Mouse (Mus musculus) frontal cortex, postnatal 10 days (tissue): ENCODE measurements at regions not wholly inside any gene's neighbourhood (a gene's known extent, or its start where the extent isn't known, plus 50 kb on each side); places are given as distances from the start of the nearest gene placed in this dataset.

Experiments used
- DNase-seq, 2 experiments: peaks; one replicate each; pipeline ENCODE4 v3.0.0; 2022; ENCODE audit warnings: low spot score in 2 of 2, mixed read lengths in 1 of 2

DNA sequence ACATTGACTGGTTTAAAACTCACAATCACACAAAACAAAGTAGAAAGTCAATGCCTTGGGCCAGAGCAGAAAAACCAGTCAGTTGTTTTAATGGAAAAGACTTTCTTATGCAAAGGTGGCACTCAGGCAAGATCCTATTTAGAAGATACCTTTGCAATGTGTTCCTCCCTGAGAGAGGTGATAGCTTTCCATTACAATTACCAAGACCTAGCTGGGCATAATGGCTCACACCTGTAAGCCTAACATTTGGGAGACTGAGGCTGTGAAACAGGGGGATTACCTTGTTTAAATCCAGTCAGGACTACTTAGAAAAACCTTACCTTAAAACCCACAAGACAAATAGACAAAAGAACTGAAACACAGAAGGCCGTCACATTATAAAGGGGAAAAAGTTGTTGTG is 57.9 kb upstream of the Nabp1 start:
- DNase-seq, result no peak

DNA sequence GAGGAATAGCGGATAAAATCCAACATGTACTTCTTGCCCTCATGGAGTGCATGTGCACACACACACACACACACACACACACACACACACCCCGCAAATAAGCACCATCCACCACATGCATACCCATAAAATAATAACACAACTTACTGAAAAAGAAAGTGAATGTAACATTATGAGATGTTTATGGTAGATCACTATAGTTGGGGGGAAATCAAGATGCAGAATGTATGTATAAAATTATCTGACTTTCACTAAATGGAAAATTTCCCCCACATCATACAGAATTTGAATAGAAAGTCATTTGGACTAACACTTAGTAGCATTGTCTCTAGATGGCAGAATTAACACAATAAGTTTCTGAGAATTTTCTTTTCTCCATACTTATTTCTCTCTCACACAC is 57.2 kb upstream of the Nabp1 start:
- DNase-seq, result no peak

- DNase-seq, result no peak
Observed at GRCm38 (mm10) chr1:51531360-51531759, 53.1 kb upstream of the Nabp1 start.

- DNase-seq, result no peak
Observed at GRCm38 (mm10) chr1:51530191-51530926, 52.1 kb upstream of the Nabp1 start.

DNA sequence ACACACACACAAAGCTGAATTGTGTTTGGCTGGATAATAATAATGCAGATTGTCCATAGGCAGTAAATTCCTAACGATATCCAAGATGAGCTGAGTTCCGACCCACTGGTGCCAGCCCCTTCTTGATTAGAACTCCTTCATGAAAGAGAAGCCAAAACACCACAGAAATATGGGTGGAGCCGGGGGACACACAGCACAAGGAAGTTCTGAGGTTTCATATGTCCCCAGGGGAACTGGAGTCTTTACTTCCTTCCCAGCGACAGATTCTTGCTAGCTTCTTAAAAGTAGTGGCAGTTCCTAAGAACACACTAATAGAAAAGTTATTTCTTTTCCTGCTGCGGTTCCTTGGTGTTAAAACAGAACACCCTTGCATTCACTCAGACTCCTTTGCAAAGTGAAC is 51.4 kb upstream of the Nabp1 start:
- no peak for DNase-seq

DNA sequence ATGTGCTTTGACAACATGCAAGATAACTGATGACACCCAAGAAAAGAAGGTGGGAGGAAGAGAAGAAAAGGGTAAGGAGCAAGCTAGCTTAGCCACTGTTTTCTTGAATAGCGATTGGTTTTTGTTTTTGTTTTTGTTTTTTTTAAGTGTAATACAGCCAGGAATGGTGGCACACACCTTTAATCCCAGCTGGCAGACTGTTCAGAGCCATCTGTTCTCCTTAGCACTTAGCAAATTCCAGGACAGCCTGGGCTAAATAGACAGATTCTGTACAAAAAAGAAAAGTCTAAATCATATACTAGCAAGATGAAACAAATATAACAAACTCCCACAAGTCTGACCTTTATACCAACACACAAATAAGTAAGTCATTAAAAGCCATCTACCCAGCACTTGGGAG is 50.4 kb upstream of the Nabp1 start:
- no peak for DNase-seq
